Mouse (Mus musculus) heart, embryonic 11.5 days (tissue): ENCODE results near the gene Lcn2. TPM values are rescaled to one million over a fixed set of nuclear protein-coding genes. Genes with fewer than 3 reads are reported as not detected.
A peak's percentile ranks its signal among the peaks of the same experiment; 100 is the strongest.

Experiments
- ATAC-seq: fragments of 200-750 bp; cut with Nextera tagmentation; replicated peaks from 2 replicates; pipeline ENCODE4 v1.8.0; 2017; ENCODE audit warnings: moderate library complexity; ENCODE audit not compliant: insufficient number of reproducible peaks, low FRiP score, low TSS enrichment
- H3K27ac ChIP-seq: fragments of 300-500 bp; sonication (generic); 2 replicates; pipeline ENCODE4 v1.5.1; 2014; ENCODE audit warnings: mild to moderate bottlenecking, low read depth, low read length
- H3K27me3 ChIP-seq: fragments of 300-500 bp; sonication (generic); 2 replicates; pipeline ENCODE4 v1.6.1; 2014; ENCODE audit warnings: mild to moderate bottlenecking, low read length, mixed read lengths; ENCODE audit not compliant: control insufficient read depth, insufficient read depth
- H3K36me3 ChIP-seq: fragments of 300-500 bp; sonication (generic); 2 replicates; pipeline ENCODE4 v1.6.1; 2014; ENCODE audit warnings: mild to moderate bottlenecking, low read length, moderate library complexity, mixed read lengths; ENCODE audit not compliant: control insufficient read depth, insufficient read depth
- H3K4me1 ChIP-seq: fragments of 300-500 bp; sonication (generic); 2 replicates; pipeline ENCODE4 v1.6.1; 2014; ENCODE audit warnings: low read length; ENCODE audit not compliant: control insufficient read depth, insufficient read depth
- H3K4me2 ChIP-seq: fragments of 300-500 bp; sonication (generic); 2 replicates; pipeline ENCODE4 v1.6.1; 2014; ENCODE audit warnings: mild to moderate bottlenecking, moderate library complexity
- H3K4me3 ChIP-seq: fragments of 300-500 bp; sonication (generic); 2 replicates; pipeline ENCODE4 v1.5.1; 2014; ENCODE audit warnings: low read depth, low read length
- H3K9ac ChIP-seq: fragments of 300-500 bp; sonication (generic); 2 replicates; pipeline ENCODE4 v1.6.1; 2014; ENCODE audit warnings: mild to moderate bottlenecking, low read depth, low read length, moderate library complexity
- H3K9me3 ChIP-seq: fragments of 300-500 bp; sonication (generic); replicated peaks from 2 replicates; pipeline ENCODE4 v1.6.1; 2016; ENCODE audit warnings: low read length; ENCODE audit not compliant: control insufficient read depth
- WGBS: fragments of 180-500 bp; shearing (Covaris S2); extraction: QIAGEN DNeasy Blood & Tissue Kit; methylation state at CpG from one replicate; pipeline ENCODE4 v1.1.7; 2014; ENCODE audit not compliant: insufficient replicate concordance; 5-methylcytosine and 5-hydroxymethylcytosine counted together
- polyA plus RNA-seq: library from polyadenylated mRNA; unstranded; fragments of >200 nt; fragmentation: Nextera tagmentation; extraction: Ambion mirVana; gene quantifications from 2 replicates; pipeline ENCODE4 v1.2.1, GENCODE M21; 2014

Gene Lcn2
- polyA plus RNA-seq, 1 experiment from 2014 or later: 1.1 TPM

- H3K27me3 ChIP-seq: 0 out of 2 replicates have a peak, but pooled peaks cover 5% of the 10 kb centered on the region
- no peaks in the 10 kb centered on the region for H3K9me3 ChIP-seq
- 0 out of 2 replicates have a peak, but pooled peaks cover 3% of the 10 kb centered on the region for H3K4me1 ChIP-seq
- WGBS: 54% methylated on average over 2 of the region's 2 CpGs
- H3K36me3 ChIP-seq: no peaks in the 10 kb centered on the region
- H3K27ac ChIP-seq: no peak overlapping the region
- no peak overlapping the region for H3K4me2 ChIP-seq
- no peak for ATAC-seq
- H3K4me3 ChIP-seq: no peak overlapping the region
- H3K9ac ChIP-seq: no peak overlapping the region
These were observed 1.1 kb upstream of the Lcn2 start for GRCm38 (mm10) chr2:32389157-32389556.

- no peak for ATAC-seq
- Histone ChIP-seq H3K36me3 (peaks cover 11% of the 10 kb centered on the region), H3K4me3 (no peak overlapping the region), H3K4me1 (0 out of 2 replicates have a peak, but pooled peaks cover 5% of the 10 kb centered on the region), H3K27ac (no peak overlapping the region), H3K4me2 (no peak overlapping the region), H3K9me3 (no peaks in the 10 kb centered on the region), H3K27me3 (peaks cover 20% of the 10 kb centered on the region), H3K9ac (no peak overlapping the region)
- 75% methylated on average over 2 of the region's 2 CpGs for WGBS
These were observed 5.4 kb downstream of the Lcn2 start for GRCm38 (mm10) chr2:32382689-32383088.

GRCm38 (mm10) chr2:32381775-32382223 lies 6.3 kb downstream of the Lcn2 start, which contains the start of gene 1110008P14Rik:
Gene 1110008P14Rik, minus strand, starts transcription at chr2:32381938.
- Histone ChIP-seq H3K4me1 (0 out of 2 replicates have a peak, but pooled peaks cover 5% of the 10 kb centered on the region), H3K27me3 (peaks cover 17% of the 10 kb centered on the region), H3K36me3 (peaks cover 17% of the 10 kb centered on the region), H3K4me2 (peak within 1 kb of the TSS; percentile 88), H3K9ac (peak within 1 kb of the TSS; percentile 39), H3K27ac (0 out of 2 replicates have a peak within 1 kb of the TSS, but pooled peaks have one; percentile 37), H3K9me3 (no peaks in the 10 kb centered on the region), H3K4me3 (peak within 1 kb of the TSS; percentile 65)
- under 1% methylated on average over 47 of the region's 47 CpGs for WGBS
- ATAC-seq: peak; percentile 91

GRCm38 (mm10) chr2:32381141-32381774 lies 6.8 kb downstream of the Lcn2 start:
- WGBS: 1% methylated on average over 27 of the region's 27 CpGs
- Histone ChIP-seq H3K4me2 (peak overlapping the region; percentile 88), H3K27ac (0 out of 2 replicates have a peak overlapping the region, but pooled peaks have one; percentile 37), H3K36me3 (peaks cover 21% of the 10 kb centered on the region), H3K9me3 (no peaks in the 10 kb centered on the region), H3K4me1 (0 out of 2 replicates have a peak, but pooled peaks cover 5% of the 10 kb centered on the region), H3K4me3 (peak overlapping the region; percentile 65), H3K9ac (peak overlapping the region; percentile 39), H3K27me3 (peaks cover 17% of the 10 kb centered on the region)
- ATAC-seq: peak; percentile 48

- H3K4me1 ChIP-seq: peaks cover 14% of the 10 kb centered on the region
- H3K4me2 ChIP-seq: no peak overlapping the region
- ATAC-seq: no peak
- peaks cover 17% of the 10 kb centered on the region for H3K27me3 ChIP-seq
- WGBS: 87% methylated on average over 7 of the region's 7 CpGs
- H3K9ac ChIP-seq: no peak overlapping the region
- peaks cover 25% of the 10 kb centered on the region for H3K36me3 ChIP-seq
- no peak overlapping the region for H3K4me3 ChIP-seq
- H3K27ac ChIP-seq: no peak overlapping the region
- H3K9me3 ChIP-seq: no peaks in the 10 kb centered on the region
These were observed 8.0 kb downstream of the Lcn2 start for GRCm38 (mm10) chr2:32380001-32380500.

- Histone ChIP-seq H3K9me3 (no peaks in the 10 kb centered on the region), H3K27me3 (no peaks in the 10 kb centered on the region), H3K36me3 (peaks cover 43% of the 10 kb centered on the region), H3K4me1 (peaks cover 11% of the 10 kb centered on the region), H3K4me2 (no peak overlapping the region), H3K4me3 (no peak overlapping the region), H3K9ac (no peak overlapping the region), H3K27ac (no peak overlapping the region)
- 87% methylated on average over 10 of the region's 10 CpGs for WGBS
- ATAC-seq: no peak
These were observed 11.1 kb downstream of the Lcn2 start for GRCm38 (mm10) chr2:32376963-32377362.

- H3K4me2 ChIP-seq: no peak overlapping the region; the same call in 1 of the 2 replicates
- no peaks in the 10 kb centered on the region for H3K9me3 ChIP-seq
- no peak for ATAC-seq
- H3K4me1 ChIP-seq: peaks cover 9% of the 10 kb centered on the region
- no peak overlapping the region for H3K4me3 ChIP-seq
- H3K9ac ChIP-seq: no peak overlapping the region
- peaks cover 54% of the 10 kb centered on the region for H3K36me3 ChIP-seq
- H3K27ac ChIP-seq: no peak overlapping the region
- no peaks in the 10 kb centered on the region for H3K27me3 ChIP-seq
- 70% methylated on average over 13 of the region's 13 CpGs for WGBS
These were observed 12.6 kb downstream of the Lcn2 start for GRCm38 (mm10) chr2:32375317-32375940.

- Histone ChIP-seq H3K9ac (no peak overlapping the region), H3K4me3 (no peak overlapping the region), H3K4me2 (no peak overlapping the region), H3K36me3 (peaks cover 58% of the 10 kb centered on the region), H3K27me3 (no peaks in the 10 kb centered on the region), H3K4me1 (peaks cover 9% of the 10 kb centered on the region), H3K9me3 (no peaks in the 10 kb centered on the region), H3K27ac (no peak overlapping the region)
- no peak for ATAC-seq
- 73% methylated on average over 10 of the region's 10 CpGs for WGBS
These were observed 13.9 kb downstream of the Lcn2 start for GRCm38 (mm10) chr2:32374191-32374590.
